ENCODE assay signal across 8 mouse cellular contexts in genomic region chr7:110728876-110729275, GRCm38 (mm10). TPM values are rescaled to one million over a fixed set of nuclear protein-coding genes. Genes with fewer than 3 reads are reported as not detected.
A peak's percentile ranks its signal among the peaks of the same experiment; 100 is the strongest.
DNase-seq lines count a peak whose midpoint lies in the region; ATAC-seq and TF ChIP-seq lines count a peak whose summit lies in the region.

No protein-coding gene starts in this region.

- H3K9me3 ChIP-seq in midbrain, embryonic 11.5 days (ENCODE audit: control insufficient read depth, low read length), result no peaks in the 10 kb centered on the region
- H3K9me3 ChIP-seq in midbrain, embryonic 10.5 days (replicated peaks), result no peaks in the 10 kb centered on the region
- H3K9me3 ChIP-seq in liver, embryonic 14.5 days (ENCODE audit: control insufficient read depth, low read length), result no peaks in the 10 kb centered on the region

- H3K4me2 ChIP-seq in midbrain, embryonic 11.5 days, result no peak overlapping the region
- H3K4me2 ChIP-seq in liver, embryonic 14.5 days (ENCODE audit: low read depth), result no peak overlapping the region

- no peak overlapping the region for H3K9ac ChIP-seq in midbrain, embryonic 11.5 days (ENCODE audit: low read length)
- H3K9ac ChIP-seq in liver, embryonic 14.5 days (replicated peaks), result no peak overlapping the region

- no peak for ATAC-seq in midbrain, embryonic 11.5 days (ENCODE audit: low FRiP score)
- ATAC-seq in liver, embryonic 14.5 days (ENCODE audit: insufficient read depth), result no peak

- peaks cover 4% of the 10 kb centered on the region; the same call in 1 of the 2 replicates for H3K4me1 ChIP-seq in cerebellum, adult 2 months (ENCODE audit: control insufficient read depth, insufficient read depth, low read length)
- H3K4me1 ChIP-seq in midbrain, embryonic 11.5 days (ENCODE audit: control insufficient read depth, insufficient read depth, low read length), result peaks cover 7% of the 10 kb centered on the region
- peaks cover 32% of the 10 kb centered on the region for H3K4me1 ChIP-seq in midbrain, embryonic 10.5 days
- no peaks in the 10 kb centered on the region for H3K4me1 ChIP-seq in liver, embryonic 14.5 days (replicated peaks; ENCODE audit: control insufficient read depth in 2 of 2, insufficient read depth in 2 of 2, low read length in 1 of 2)

- 61% methylated on average over 3 of the region's 3 CpGs for WGBS in cerebellum, adult 2 months
- 68% methylated on average over 3 of the region's 3 CpGs for WGBS in midbrain, embryonic 11.5 days
- WGBS in midbrain, embryonic 10.5 days, result 70% methylated on average over 3 of the region's 3 CpGs
- 36% methylated on average over 3 of the region's 3 CpGs for WGBS in liver, embryonic 14.5 days (ENCODE audit: insufficient replicate concordance)

- no peak for DNase-seq in cerebellum, adult 2 months
- DNase-seq in cerebellum, adult 9-11 months, result no peak
- DNase-seq in midbrain, embryonic 11.5 days (ENCODE audit: low spot score, missing footprints), result peak; percentile 81
- DNase-seq in midbrain, embryonic 10.5 days (ENCODE audit: low spot score), result no peak
- DNase-seq in c-Kit-positive CD71-negative TER-119-negative erythroid progenitor cells, embryonic 14.5 days (ENCODE audit: low read depth), result peak; percentile 14
- no peak for DNase-seq in liver, embryonic 14.5 days (ENCODE audit: low read depth in 3 of 3, low spot score in 3 of 3)
- peak; percentile 14 to 63 for DNase-seq in spleen, postnatal 10 days (ENCODE audit: low spot score in 2 of 2)
- no peak for DNase-seq in natural killer cell, adult 2 months (ENCODE audit: low spot score in 2 of 2)

- no peak overlapping the region for H3K27ac ChIP-seq in cerebellum, adult 2 months (ENCODE audit: insufficient read depth, low read length)
- H3K27ac ChIP-seq in midbrain, embryonic 11.5 days (ENCODE audit: low read depth, low read length), result no peak overlapping the region
- no peak overlapping the region for H3K27ac ChIP-seq in midbrain, embryonic 10.5 days (replicated peaks)
- no peak overlapping the region for H3K27ac ChIP-seq in liver, embryonic 14.5 days

- H3K4me3 ChIP-seq in cerebellum, adult 2 months (replicated peaks; ENCODE audit: insufficient read depth, low read depth, low read length), result no peak overlapping the region
- H3K4me3 ChIP-seq in midbrain, embryonic 11.5 days (ENCODE audit: low read depth, low read length), result no peak overlapping the region
- no peak overlapping the region for H3K4me3 ChIP-seq in midbrain, embryonic 10.5 days
- no peak overlapping the region for H3K4me3 ChIP-seq in liver, embryonic 14.5 days (ENCODE audit: insufficient read depth in 1 of 2, low read depth in 2 of 2, low read length in 2 of 2)

- TF ChIP-seq POLR2A in cerebellum, adult 2 months (IDR thresholded peaks at IDR 0.05; ENCODE audit: borderline replicate concordance, insufficient read depth, low read length), result no peak

- 0 out of 2 replicates have a peak, but pooled peaks have one; percentile 13 for TF ChIP-seq CTCF in cerebellum, adult 2 months (IDR thresholded peaks at IDR 0.05; ENCODE audit: borderline replicate concordance, insufficient read depth, low read depth, low read length)
- peak; percentile 63 for TF ChIP-seq CTCF in liver, embryonic 14.5 days (IDR thresholded peaks at IDR 0.05; ENCODE audit: low read depth)

- no peaks in the 10 kb centered on the region for H3K36me3 ChIP-seq in midbrain, embryonic 11.5 days (ENCODE audit: control insufficient read depth, insufficient read depth, low read length)
- no peaks in the 10 kb centered on the region for H3K36me3 ChIP-seq in midbrain, embryonic 10.5 days
- H3K36me3 ChIP-seq in liver, embryonic 14.5 days (replicated peaks; ENCODE audit: control insufficient read depth, insufficient read depth, low read depth), result no peaks in the 10 kb centered on the region

- TF ChIP-seq EP300 in liver, embryonic 14.5 days (IDR thresholded peaks at IDR 0.05; ENCODE audit: low read depth), result no peak

- no peaks in the 10 kb centered on the region for H3K27me3 ChIP-seq in cerebellum, adult 2 months (ENCODE audit: control insufficient read depth, insufficient read depth, low read length)
- no peaks in the 10 kb centered on the region for H3K27me3 ChIP-seq in midbrain, embryonic 11.5 days (ENCODE audit: control insufficient read depth, insufficient read depth, low read length)
- H3K27me3 ChIP-seq in midbrain, embryonic 10.5 days (ENCODE audit: low read depth, poor library complexity, severe bottlenecking), result no peaks in the 10 kb centered on the region
- no peaks in the 10 kb centered on the region for H3K27me3 ChIP-seq in liver, embryonic 14.5 days (ENCODE audit: control insufficient read depth, insufficient read depth, low read length)

RNA-seq across cellular contexts. Expression of gene Ampd3, which starts 39.1 kb away (rescaled TPM):
- 19.0 and 21.1 TPM in 2 replicates for polyA plus RNA-seq in cerebellum, adult 2 months (2012; rRNA removed)
- polyA plus RNA-seq in midbrain, embryonic 11.5 days (2014; fragmentation: Nextera tagmentation; extraction: Ambion mirVana), result 1.4 and 2.6 TPM in 2 replicates
- polyA plus RNA-seq in midbrain, embryonic 10.5 days (2016; fragmentation: Nextera tagmentation; extraction: Ambion mirVana), result 0.81 and 0.95 TPM in 2 replicates
- 19.4 and 21.9 TPM in 2 replicates for polyA plus RNA-seq in liver, embryonic 14.5 days (2012; rRNA removed)
- polyA plus RNA-seq in liver, embryonic 14.5 days (2014; fragmentation: Nextera tagmentation; extraction: Ambion mirVana), result 28.6 and 32.9 TPM in 2 replicates

Comparison
In these comparisons a context has a peak if more than half of its experiments do, and no peak if none do; other contexts are left out.
1. DNase-seq: peak in midbrain, embryonic 11.5 days (single experiment), c-Kit-positive CD71-negative TER-119-negative erythroid progenitor cells, embryonic 14.5 days (single experiment) and spleen, postnatal 10 days (2 of 2); none in cerebellum, adult 2 months (0 of 2), cerebellum, adult 9-11 months (single experiment), midbrain, embryonic 10.5 days (single experiment), liver, embryonic 14.5 days (0 of 3) and natural killer cell, adult 2 months (0 of 2).